Mouse (Mus musculus) cerebellum, adult 11 months (tissue): ENCODE results near the gene P4ha2.

Experiments
- DNase-seq: peaks from one replicate; pipeline ENCODE4 v3.0.0; 2022

P4ha2 gene

GRCm38 (mm10) chr11:54068520-54069371 is 31.1 kb upstream of the P4ha2 start, which contains the start of gene Pdlim4:
Gene Pdlim4 (minus strand): TSS chr11:54069014.
- DNase-seq: no peak

GRCm38 (mm10) chr11:54071726-54072445 is 28.0 kb upstream of the P4ha2 start:
- DNase-seq: no peak

- no peak for DNase-seq
Observed at GRCm38 (mm10) chr11:54073291-54073690, 26.6 kb upstream of the P4ha2 start.

- no peak for DNase-seq
Observed at GRCm38 (mm10) chr11:54075353-54075752, 24.5 kb upstream of the P4ha2 start.

DNA sequence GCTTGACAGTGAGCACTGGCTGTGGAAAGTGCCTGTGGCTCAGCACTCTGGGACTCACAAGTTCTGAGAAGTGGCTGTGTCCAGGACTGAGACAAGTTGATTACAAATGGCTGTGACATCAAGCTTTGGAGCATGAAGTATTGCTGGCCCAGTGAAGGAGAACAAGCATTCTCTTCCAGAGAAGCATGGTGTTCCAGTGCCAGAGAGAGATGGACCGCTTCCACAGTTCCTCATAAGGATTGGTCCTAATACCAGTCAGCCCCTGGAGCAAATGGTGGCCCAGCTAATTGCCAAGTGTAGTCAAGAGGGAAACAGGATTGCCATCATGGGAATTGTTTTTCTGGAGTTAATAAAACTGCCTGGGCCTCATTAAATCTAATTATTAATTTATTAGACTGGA is 23.8 kb upstream of the P4ha2 start:
- DNase-seq: no peak

DNA sequence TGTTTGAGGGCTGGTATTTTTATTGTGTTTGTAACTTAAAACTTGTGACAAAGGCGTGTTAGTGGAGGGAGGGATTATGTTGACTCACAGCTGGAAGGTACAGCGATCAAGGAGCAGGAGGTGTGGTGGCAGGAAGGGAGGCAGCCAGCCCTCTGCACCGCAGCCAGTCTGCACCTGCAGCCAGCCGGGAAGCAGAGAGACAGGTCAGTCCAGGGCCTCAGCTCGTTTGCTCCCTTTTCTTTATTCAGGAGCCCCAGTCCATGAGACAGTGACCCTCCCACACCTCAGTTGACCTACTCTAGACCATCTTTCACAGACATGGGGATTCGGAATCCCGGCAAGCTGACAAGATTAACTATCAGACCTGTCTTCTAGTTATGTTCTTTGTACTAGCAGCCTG is 19.5 kb upstream of the P4ha2 start:
- DNase-seq: no peak

- DNase-seq: no peak
Observed at GRCm38 (mm10) chr11:54082725-54083124, 17.2 kb upstream of the P4ha2 start.

DNA sequence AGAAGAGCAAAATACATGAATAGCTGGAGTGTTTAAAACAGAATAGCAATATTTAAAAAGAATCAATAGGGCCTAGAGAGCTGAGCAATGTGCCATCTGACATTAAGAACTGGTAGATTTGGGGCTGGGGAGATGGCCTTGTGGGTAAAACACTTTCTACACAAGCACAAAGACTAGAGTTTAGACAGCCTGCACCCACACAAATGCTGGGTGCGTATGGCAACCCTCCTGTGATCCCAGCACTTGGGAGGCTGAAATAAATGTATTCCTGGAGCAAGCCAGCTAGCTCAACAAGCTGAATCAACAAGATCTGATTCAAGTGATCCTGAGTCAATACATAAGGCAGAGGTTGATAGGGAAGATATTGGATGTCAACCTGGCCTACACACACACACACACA is 14.9 kb upstream of the P4ha2 start:
- DNase-seq: no peak

GRCm38 (mm10) chr11:54085816-54086215 is 14.1 kb upstream of the P4ha2 start:
- no peak for DNase-seq

DNA sequence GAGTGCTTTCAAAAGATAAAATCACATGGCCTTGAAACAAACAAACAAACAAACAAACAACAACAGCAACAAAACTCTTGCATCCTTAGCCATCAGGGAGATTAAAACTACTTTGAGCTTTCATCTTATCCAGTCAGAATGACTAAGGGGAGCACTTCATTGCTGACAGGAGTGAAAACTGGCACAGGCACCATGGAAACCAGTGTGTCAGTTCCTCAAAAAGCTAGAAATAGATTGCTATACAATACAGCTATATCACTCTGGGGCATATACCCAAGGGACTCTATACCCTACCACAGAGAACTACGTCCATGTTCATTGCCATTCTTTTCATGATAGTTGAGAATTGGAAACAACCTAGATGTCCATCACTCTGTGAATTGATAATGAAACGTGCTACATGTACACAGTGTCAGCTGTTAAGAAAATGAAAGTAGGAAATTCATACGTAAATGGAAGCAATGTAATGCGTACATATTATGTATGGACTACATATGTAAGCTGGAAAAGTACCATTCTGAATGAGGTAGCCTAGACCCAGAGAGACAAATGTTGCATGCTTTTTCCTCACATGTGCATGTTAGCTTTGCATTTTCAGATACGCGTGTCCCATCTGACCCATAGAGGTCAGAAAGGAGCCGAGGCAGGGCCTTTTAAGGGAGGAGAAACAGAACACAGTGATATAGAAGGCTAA is 11.5 kb upstream of the P4ha2 start:
- no peak for DNase-seq

- peak; percentile 78 for DNase-seq
Observed at GRCm38 (mm10) chr11:54088947-54089317, 11.0 kb upstream of the P4ha2 start.

GRCm38 (mm10) chr11:54090091-54090879 is 9.6 kb upstream of the P4ha2 start:
- no peak for DNase-seq

GRCm38 (mm10) chr11:54091726-54092125 is 8.2 kb upstream of the P4ha2 start:
- no peak for DNase-seq

- no peak for DNase-seq
Observed at GRCm38 (mm10) chr11:54092188-54092587, 7.7 kb upstream of the P4ha2 start.

GRCm38 (mm10) chr11:54093000-54093399 is 6.9 kb upstream of the P4ha2 start:
- DNase-seq: peak; percentile 52

DNA sequence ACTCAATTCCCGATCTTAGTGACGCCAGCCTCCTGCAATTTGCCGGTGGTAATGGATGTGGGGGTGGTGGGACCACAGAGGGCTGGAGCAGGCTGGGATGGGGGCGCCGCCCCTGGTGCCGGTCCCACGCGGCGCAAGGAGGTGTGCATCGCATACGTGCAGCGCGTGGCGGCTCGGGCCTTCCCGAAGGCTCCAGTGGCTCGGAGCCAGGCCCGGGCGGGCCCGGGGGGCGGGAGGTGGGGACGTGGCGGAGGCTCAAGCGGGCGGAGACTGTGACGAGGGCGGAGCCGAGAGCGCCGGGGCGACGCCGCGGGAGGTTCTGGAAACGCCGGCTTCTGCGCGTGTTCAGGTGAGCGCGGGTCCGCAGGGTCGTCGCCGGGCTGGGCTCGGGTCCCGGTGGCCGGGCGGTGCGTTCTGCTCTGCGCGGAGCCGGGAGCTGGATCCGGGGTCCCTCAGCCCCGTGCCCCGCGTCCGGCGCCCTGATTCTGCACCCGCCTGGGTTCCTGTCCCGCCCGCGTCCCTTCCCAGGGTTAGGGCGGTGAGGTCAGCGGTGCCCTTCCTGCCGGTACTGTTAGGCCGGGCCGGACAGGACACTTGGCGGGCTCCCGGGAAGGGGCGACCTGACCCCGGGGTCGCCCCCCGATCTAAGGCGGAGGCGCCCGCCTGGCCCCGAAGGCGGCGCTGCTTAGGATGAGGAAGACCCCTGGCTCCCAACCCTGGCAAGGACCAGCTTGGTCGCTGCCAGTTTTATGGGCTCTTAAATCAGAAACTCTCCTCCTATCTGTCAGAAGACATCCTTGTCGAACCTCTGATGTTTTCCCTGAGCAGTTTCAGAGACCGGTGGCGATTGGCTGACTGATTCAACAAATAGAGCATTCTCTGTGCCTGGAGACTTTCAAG is 1.0 kb downstream of the P4ha2 start:
- DNase-seq: peak; percentile 45

DNA sequence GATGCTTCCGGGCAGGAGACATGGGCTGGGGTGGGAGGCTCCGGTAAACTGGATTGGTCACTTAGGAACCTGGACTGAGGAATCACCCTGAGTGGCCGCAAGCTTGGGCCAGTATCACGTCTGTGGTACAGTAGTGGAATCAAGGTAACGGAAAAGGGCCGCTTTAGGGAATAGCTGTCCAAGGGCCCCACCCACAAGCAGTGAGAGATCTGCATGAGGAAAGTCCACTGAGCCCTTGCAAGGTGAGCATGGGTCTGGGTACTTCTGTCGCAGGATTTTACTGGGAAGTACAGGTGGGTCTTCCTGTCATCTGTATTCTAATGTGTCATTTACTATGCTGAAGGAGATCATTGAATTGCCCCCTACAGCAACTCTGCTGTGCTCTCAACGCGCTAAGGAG is 1.8 kb downstream of the P4ha2 start:
- DNase-seq: no peak

GRCm38 (mm10) chr11:54102706-54103449 is 3.0 kb downstream of the P4ha2 start:
- DNase-seq: no peak

DNA sequence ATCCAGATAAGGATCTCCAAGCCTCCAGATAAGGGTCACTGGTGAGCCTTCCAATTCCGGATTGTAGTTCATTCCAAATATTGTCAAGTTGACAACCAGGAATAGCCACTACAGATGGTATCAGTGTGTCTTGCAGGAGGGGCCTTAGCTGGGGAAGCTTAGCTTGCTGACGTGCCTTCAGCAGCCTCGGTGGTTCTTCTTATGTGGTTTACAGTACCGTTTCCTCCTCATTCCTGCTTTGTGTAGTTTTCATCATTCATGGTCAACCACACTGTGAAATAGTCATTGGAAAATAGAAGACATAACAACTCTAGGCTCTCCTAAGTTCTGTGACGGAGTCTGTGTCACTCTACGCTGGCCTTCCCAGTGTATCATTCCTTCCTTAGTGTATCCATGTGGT is 5.1 kb downstream of the P4ha2 start:
- DNase-seq: no peak

DNA sequence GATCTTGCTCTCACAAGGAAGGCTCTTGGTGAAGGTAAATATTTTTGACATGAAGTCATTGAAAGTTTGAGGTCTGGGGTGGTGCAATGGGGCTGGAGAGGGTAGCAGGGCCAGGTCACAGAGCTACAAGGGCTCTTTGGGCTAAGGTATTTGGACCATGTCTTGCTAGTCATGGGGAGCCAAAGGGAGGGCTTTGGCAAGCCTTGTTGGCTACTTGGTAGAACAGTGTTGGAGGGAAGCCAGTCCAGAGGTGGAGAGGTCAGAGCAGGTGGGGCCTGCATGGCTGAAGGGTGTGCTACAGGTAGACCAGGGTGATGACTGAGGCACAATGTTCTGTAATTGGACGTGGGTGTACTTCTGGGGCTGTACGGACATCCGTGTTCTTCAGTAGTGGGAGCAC is 6.8 kb downstream of the P4ha2 start:
- no peak for DNase-seq

GRCm38 (mm10) chr11:54107239-54107638 is 7.3 kb downstream of the P4ha2 start:
- peak; percentile 47 for DNase-seq
